8 mouse cellular contexts compared by ENCODE assay signal in the genomic region with DNA sequence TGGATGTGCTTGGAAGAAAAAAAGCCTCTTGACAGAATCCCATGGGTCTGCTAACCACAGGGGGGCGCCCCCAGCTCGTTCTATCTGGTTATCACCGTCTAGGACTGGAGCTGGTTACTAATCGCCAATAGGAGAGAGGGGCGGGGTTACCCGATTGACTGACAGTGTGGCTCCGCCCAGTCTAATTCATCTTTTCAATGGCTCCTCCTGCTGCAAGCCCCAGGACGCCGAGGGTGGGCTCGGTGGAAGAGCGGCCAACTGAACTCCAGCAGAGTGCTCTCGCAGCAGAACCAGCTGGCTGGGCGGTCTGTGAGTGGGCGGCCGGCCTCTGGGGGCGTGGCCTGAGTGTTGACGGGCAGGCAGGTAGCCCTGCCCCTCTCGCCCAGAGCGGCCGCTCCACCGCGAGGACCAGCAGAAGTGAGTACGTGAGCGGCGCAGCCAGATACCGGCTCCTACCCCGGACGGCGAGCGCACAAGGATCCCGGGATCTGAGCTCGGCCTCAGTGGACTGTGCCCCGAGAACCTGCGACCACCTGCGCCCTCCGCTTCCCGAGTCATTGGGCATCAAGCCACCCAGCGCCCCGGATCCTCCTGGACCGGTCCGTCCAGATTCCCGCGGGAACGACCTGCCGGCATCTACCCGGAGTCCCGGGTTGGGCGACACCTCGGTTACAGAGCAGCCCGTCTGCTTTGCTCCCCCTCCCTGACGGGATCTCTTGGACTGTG. TPM values are rescaled to one million over a fixed set of nuclear protein-coding genes. Genes with fewer than 3 reads are reported as not detected.
A peak's percentile ranks its signal among the peaks of the same experiment; 100 is the strongest.
DNase-seq lines count a peak whose midpoint lies in the region; ATAC-seq and TF ChIP-seq lines count a peak whose summit lies in the region.

A gene (plus strand): TSS at position 389 of the 726 bp plus-strand sequence.

- WGBS in embryonic facial prominence, embryonic 15.5 days, result under 1% methylated on average over 51 of the region's 51 CpGs
- WGBS in heart, adult 2 months, result 1% methylated on average over 51 of the region's 51 CpGs
- under 1% methylated on average over 51 of the region's 51 CpGs for WGBS in kidney, adult 2 months
- WGBS in limb, embryonic 11.5 days, result under 1% methylated on average over 48 of the region's 51 CpGs
- under 1% methylated on average over 51 of the region's 51 CpGs for WGBS in midbrain, embryonic 14.5 days

- H3K4me3 ChIP-seq in bone marrow macrophage, adult 2 months (ENCODE audit: insufficient read depth, low read length), result no peak within 1 kb of the TSS; the same call in 1 of the 2 replicates
- H3K4me3 ChIP-seq in embryonic facial prominence, embryonic 15.5 days (replicated peaks), result peak within 1 kb of the TSS; percentile 86
- H3K4me3 ChIP-seq in heart, adult 2 months, result peak within 1 kb of the TSS; percentile 67
- H3K4me3 ChIP-seq in kidney, adult 2 months (ENCODE audit: insufficient read depth, low read depth, low read length), result peak within 1 kb of the TSS; percentile 65
- H3K4me3 ChIP-seq in limb, embryonic 11.5 days (ENCODE audit: low read depth, low read length), result peak within 1 kb of the TSS; percentile 95
- H3K4me3 ChIP-seq in midbrain, embryonic 14.5 days (replicated peaks; ENCODE audit: low read depth, low read length), result peak within 1 kb of the TSS; percentile 85

- no peaks in the 10 kb centered on the region for H3K9me3 ChIP-seq in embryonic facial prominence, embryonic 15.5 days (replicated peaks)
- H3K9me3 ChIP-seq in limb, embryonic 11.5 days (ENCODE audit: control insufficient read depth, low read length), result no peaks in the 10 kb centered on the region
- no peaks in the 10 kb centered on the region for H3K9me3 ChIP-seq in midbrain, embryonic 14.5 days (ENCODE audit: control insufficient read depth, low read length)

- peak; percentile 75 for TF ChIP-seq CTCF in bone marrow macrophage, adult 2 months (IDR thresholded peaks at IDR 0.05; ENCODE audit: low read depth, low read length)
- TF ChIP-seq CTCF in heart, adult 2 months (IDR thresholded peaks at IDR 0.05), result peak; percentile 94
- TF ChIP-seq CTCF in kidney, adult 2 months (conservative IDR thresholded peaks at IDR 0.05; ENCODE audit: insufficient read depth, insufficient read length, low read depth, low read length), result peak; percentile 74

- H3K4me1 ChIP-seq in bone marrow macrophage, adult 2 months (ENCODE audit: control insufficient read depth, insufficient read depth, low read length), result no peaks in the 10 kb centered on the region
- peaks cover 42% of the 10 kb centered on the region for H3K4me1 ChIP-seq in embryonic facial prominence, embryonic 15.5 days
- no peaks in the 10 kb centered on the region for H3K4me1 ChIP-seq in heart, adult 2 months (ENCODE audit: control insufficient read depth, insufficient read depth, low read length)
- H3K4me1 ChIP-seq in kidney, adult 2 months (ENCODE audit: control insufficient read depth, insufficient read depth, low read length), result no peaks in the 10 kb centered on the region
- peaks cover 33% of the 10 kb centered on the region for H3K4me1 ChIP-seq in limb, embryonic 11.5 days (ENCODE audit: control insufficient read depth, insufficient read depth, low read length)
- H3K4me1 ChIP-seq in midbrain, embryonic 14.5 days (ENCODE audit: control insufficient read depth, insufficient read depth, low read length), result peaks cover 24% of the 10 kb centered on the region

- H3K79me2 ChIP-seq in heart, adult 2 months (replicated peaks; ENCODE audit: control insufficient read depth, insufficient read depth, low read length), result no peaks in the 10 kb centered on the region

- peak within 1 kb of the TSS; percentile 80 for H3K4me2 ChIP-seq in embryonic facial prominence, embryonic 15.5 days (replicated peaks)
- peak within 1 kb of the TSS; percentile 96 for H3K4me2 ChIP-seq in limb, embryonic 11.5 days (ENCODE audit: low read depth, severe bottlenecking)
- H3K4me2 ChIP-seq in midbrain, embryonic 14.5 days (ENCODE audit: low read length), result peak within 1 kb of the TSS; percentile 65

- TF ChIP-seq POLR2A in bone marrow macrophage, adult 2 months (IDR thresholded peaks at IDR 0.05; ENCODE audit: borderline replicate concordance, low read depth, low read length), result no peak
- TF ChIP-seq POLR2A in heart, adult 2 months (IDR thresholded peaks at IDR 0.05; ENCODE audit: insufficient read depth, low read depth, low read length), result peak; percentile 90
- peak; percentile 91 for TF ChIP-seq POLR2A in kidney, adult 2 months (IDR thresholded peaks at IDR 0.05; ENCODE audit: low read depth, low read length)

- no peak within 1 kb of the TSS for H3K27ac ChIP-seq in bone marrow macrophage, adult 2 months (ENCODE audit: insufficient read depth, low read depth, low read length)
- peak within 1 kb of the TSS; percentile 97 for H3K27ac ChIP-seq in embryonic facial prominence, embryonic 15.5 days (replicated peaks)
- H3K27ac ChIP-seq in heart, adult 2 months, result peak within 1 kb of the TSS; percentile 71
- H3K27ac ChIP-seq in kidney, adult 2 months (ENCODE audit: insufficient read depth, low read depth, low read length), result 0 out of 2 replicates have a peak within 1 kb of the TSS, but pooled peaks have one; percentile 24
- H3K27ac ChIP-seq in limb, embryonic 11.5 days (replicated peaks; ENCODE audit: low read depth, low read length), result peak within 1 kb of the TSS; percentile 80
- H3K27ac ChIP-seq in midbrain, embryonic 14.5 days (replicated peaks; ENCODE audit: low read depth, low read length), result peak within 1 kb of the TSS; percentile 81

- peak within 1 kb of the TSS; percentile 97 for H3K9ac ChIP-seq in embryonic facial prominence, embryonic 15.5 days
- peak within 1 kb of the TSS; percentile 85 for H3K9ac ChIP-seq in heart, adult 2 months (ENCODE audit: low read depth, low read length)
- H3K9ac ChIP-seq in limb, embryonic 11.5 days (ENCODE audit: low read length), result peak within 1 kb of the TSS; percentile 98
- peak within 1 kb of the TSS; percentile 88 for H3K9ac ChIP-seq in midbrain, embryonic 14.5 days (replicated peaks; ENCODE audit: low read length)

- DNase-seq in 416B (ENCODE audit: low read depth), result peak; percentile 59
- DNase-seq in heart, adult 2 months, result peak; percentile 95 to 97
- peak; percentile 99 for DNase-seq in kidney, adult 2 months
- peak; percentile 100 for DNase-seq in limb, embryonic 11.5 days (ENCODE audit: low spot score)
- DNase-seq in midbrain, embryonic 14.5 days, result peak; percentile 100
- DNase-seq in spleen, adult 18-20 months, result peak; percentile 55 to 67

- intact Hi-C loops in heart, adult 2 months (cut with DNase I), result loop anchor here (1.0 to 5.0 kb wide), 5 partner anchors 43 to 208 kb away; no protein-coding TSS in a partner anchor

- H3K27me3 ChIP-seq in embryonic facial prominence, embryonic 15.5 days, result no peaks in the 10 kb centered on the region
- H3K27me3 ChIP-seq in heart, adult 2 months (ENCODE audit: control insufficient read depth, insufficient read depth, low read length), result no peaks in the 10 kb centered on the region
- no peaks in the 10 kb centered on the region for H3K27me3 ChIP-seq in kidney, adult 2 months (replicated peaks; ENCODE audit: control insufficient read depth, insufficient read depth, low read length)
- H3K27me3 ChIP-seq in limb, embryonic 11.5 days (ENCODE audit: control insufficient read depth, insufficient read depth, low read length), result no peaks in the 10 kb centered on the region; the same call in 1 of the 2 replicates
- H3K27me3 ChIP-seq in midbrain, embryonic 14.5 days (ENCODE audit: control insufficient read depth, insufficient read depth, low read length), result no peaks in the 10 kb centered on the region

- peak; percentile 98 for ATAC-seq in embryonic facial prominence, embryonic 15.5 days (ENCODE audit: insufficient number of reproducible peaks, low FRiP score, low TSS enrichment, low read depth)
- ATAC-seq in limb, embryonic 11.5 days (ENCODE audit: insufficient number of reproducible peaks, low FRiP score, low TSS enrichment, low read depth), result peak; percentile 98
- peak; percentile 98 for ATAC-seq in midbrain, embryonic 14.5 days (ENCODE audit: low FRiP score, low TSS enrichment)

- TF ChIP-seq EP300 in heart, adult 2 months (IDR thresholded peaks at IDR 0.05; ENCODE audit: insufficient read depth, low read depth, low read length), result peak; percentile 67; the same call in 1 of the 2 replicates

- no peaks in the 10 kb centered on the region for H3K36me3 ChIP-seq in embryonic facial prominence, embryonic 15.5 days
- H3K36me3 ChIP-seq in heart, adult 2 months (ENCODE audit: control insufficient read depth, insufficient read depth, low read length), result no peaks in the 10 kb centered on the region
- no peaks in the 10 kb centered on the region for H3K36me3 ChIP-seq in kidney, adult 2 months (ENCODE audit: control insufficient read depth, insufficient read depth, low read length)
- no peaks in the 10 kb centered on the region for H3K36me3 ChIP-seq in limb, embryonic 11.5 days (ENCODE audit: control insufficient read depth, insufficient read depth, low read length)
- no peaks in the 10 kb centered on the region for H3K36me3 ChIP-seq in midbrain, embryonic 14.5 days (ENCODE audit: control insufficient read depth, insufficient read depth, low read length)

RNA-seq across cellular contexts. Expression of the gene that starts here (rescaled TPM):
- polyA plus RNA-seq in bone marrow macrophage, adult 2 months (2012; ENCODE audit: insufficient read depth, insufficient read length, missing spikeins), result not detected in 2 replicates
- 50.7 and 53.3 TPM in 2 replicates for polyA plus RNA-seq in embryonic facial prominence, embryonic 15.5 days (2015; fragmentation: Nextera tagmentation; extraction: Ambion mirVana)
- total RNA-seq in heart, adult 2 months (2021), result 1 to 10 TPM; 6.3 to 7.0 TPM
- 9.9 and 11.3 TPM in 2 replicates for polyA plus RNA-seq in heart, adult 2 months (2012; rRNA removed)
- 5.5 and 6.8 TPM in 2 replicates for polyA plus RNA-seq in kidney, adult 2 months (2012; rRNA removed)
- polyA plus RNA-seq in limb, embryonic 11.5 days (2014; fragmentation: Nextera tagmentation; extraction: Ambion mirVana), result 33.1 and 35.7 TPM in 2 replicates
- 12.3 and 14.0 TPM in 2 replicates for polyA plus RNA-seq in midbrain, embryonic 14.5 days (2014; fragmentation: Nextera tagmentation; extraction: Ambion mirVana)
